Mouse (Mus musculus): ENCODE data around the gene Mup20. TPM values are rescaled to one million over a fixed set of nuclear protein-coding genes. Genes with fewer than 3 reads are reported as not detected.
"Not testable (repeated sequence)": the region's sequence is repeated elsewhere in the genome, so short reads cannot be mapped to it uniquely, and the experiment has no call there.

Gene Mup20
- polyA plus RNA-seq (2011; ENCODE audit: insufficient read depth, insufficient read length, low replicate concordance, missing spikeins) = 13.1 and 68.0 TPM in 2 replicates

DNA sequence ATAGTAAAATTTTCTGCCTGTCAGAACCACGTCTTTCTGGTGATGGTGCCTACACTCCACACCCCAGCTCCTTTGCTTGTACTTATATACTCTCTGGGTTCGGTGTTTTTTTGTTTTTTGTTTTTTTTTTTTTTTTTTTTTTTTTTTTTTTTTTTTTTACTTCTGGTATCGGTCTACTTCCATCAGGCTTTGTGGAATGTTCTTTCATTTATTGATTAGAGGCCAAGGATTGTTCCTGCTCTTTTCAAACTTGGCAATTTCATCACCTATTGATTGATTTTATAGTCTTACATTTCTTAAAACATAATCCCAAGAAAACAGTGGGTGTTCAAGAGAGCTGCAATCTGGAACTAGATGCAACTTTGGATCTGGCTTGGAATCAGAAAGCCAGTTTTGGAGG is at the start of gene Mup20:
Gene Mup20, minus strand, starts transcription at position 101 of the 400 bp plus-strand sequence.
- not testable (repeated sequence) for H3K27ac ChIP-seq (ENCODE audit: control insufficient read depth, insufficient read depth, low read depth, low read length, poor library complexity); H3K4me3 ChIP-seq (replicated peaks; ENCODE audit: control insufficient read depth, low read depth, low read length); H3K4me1 ChIP-seq (ENCODE audit: control insufficient read depth, insufficient read depth, low read length)
- 75% methylated on average over 3 of the region's 3 CpGs for WGBS

DNA sequence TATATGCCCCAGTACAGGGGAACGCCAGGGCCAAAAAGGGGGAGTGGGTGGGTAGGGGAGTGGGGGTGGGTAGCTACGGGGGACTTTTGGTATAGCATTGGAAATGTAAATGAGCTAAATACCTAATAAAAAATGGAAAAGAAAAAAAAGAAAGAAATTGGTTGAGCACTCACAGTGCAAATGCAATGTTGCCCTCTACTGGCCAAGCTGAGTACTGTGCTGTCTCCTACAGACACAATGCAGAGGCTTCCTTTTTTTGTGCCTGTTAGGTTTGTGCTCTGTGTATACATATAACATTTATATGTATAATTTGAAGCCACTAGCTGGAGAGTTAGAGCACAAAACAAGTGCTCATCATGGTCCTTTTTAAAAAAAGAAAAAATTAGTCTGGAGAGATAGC is 49.4 kb upstream of the Mup20 start:
- H3K4me1 ChIP-seq (ENCODE audit: control insufficient read depth, insufficient read depth, low read length); H3K27ac ChIP-seq (ENCODE audit: control insufficient read depth, insufficient read depth, low read depth, low read length, poor library complexity); H3K4me3 ChIP-seq (replicated peaks; ENCODE audit: control insufficient read depth, low read depth, low read length): not testable (repeated sequence)
- 56% methylated on average over 2 of the region's 2 CpGs for WGBS

DNA sequence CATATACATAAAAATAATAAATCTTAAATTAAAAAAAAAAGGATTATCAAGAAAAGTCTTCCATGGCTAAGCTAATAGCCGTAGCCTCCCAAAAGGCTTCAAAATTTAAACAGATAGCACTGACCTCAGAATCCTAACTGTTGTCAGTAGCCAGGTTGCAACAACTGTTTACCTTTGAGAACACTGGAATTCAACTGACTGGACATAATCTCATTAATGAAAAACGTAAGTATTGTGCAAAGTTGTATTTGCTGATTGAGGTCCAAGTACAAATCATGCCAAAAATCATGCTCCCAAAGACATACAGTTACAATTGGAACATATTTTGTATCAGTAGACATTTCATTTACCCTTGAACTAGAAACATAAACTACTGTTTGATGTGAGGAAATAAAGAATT is 34.0 kb upstream of the Mup20 start:
- H3K4me3 ChIP-seq (replicated peaks; ENCODE audit: control insufficient read depth, low read depth, low read length) = no peak overlapping the region
- H3K27ac ChIP-seq (ENCODE audit: control insufficient read depth, insufficient read depth, low read depth, low read length, poor library complexity) = no peak overlapping the region
- 71% methylated on average over 2 of the region's 2 CpGs for WGBS
- H3K4me1 ChIP-seq (ENCODE audit: control insufficient read depth, insufficient read depth, low read length) = no peaks in the 10 kb centered on the region
- no peak for TF ChIP-seq CTCF (IDR thresholded peaks at IDR 0.05; ENCODE audit: control insufficient read depth, insufficient read depth, low read length)
- TF ChIP-seq POLR2A (IDR thresholded peaks at IDR 0.05; ENCODE audit: borderline replicate concordance, control insufficient read depth, low read depth, low read length) = no peak

DNA sequence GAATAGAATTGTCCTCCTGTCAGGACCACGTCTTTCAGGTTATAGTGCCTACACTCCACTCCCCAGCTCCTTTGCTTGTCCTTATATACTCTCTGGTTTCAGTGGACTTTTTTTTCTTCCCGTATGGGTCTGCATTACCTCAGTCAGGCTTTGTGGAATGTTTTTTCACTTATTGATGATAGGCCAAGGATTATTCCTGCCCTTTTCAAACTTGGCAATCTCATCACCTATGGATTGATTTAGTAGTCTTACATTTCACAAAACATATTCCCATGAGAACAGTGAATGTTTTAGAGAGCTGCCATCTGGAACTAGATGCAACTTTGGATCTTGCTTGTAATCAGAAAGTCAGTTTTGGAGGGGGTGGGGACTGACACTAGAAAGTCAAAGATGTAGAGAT is 33.3 kb upstream of the Mup20 start, which contains the start of gene Mup3:
Gene Mup3, minus strand, starts transcription at position 102 of the 400 bp plus-strand sequence.
- Histone ChIP-seq H3K27ac (ENCODE audit: control insufficient read depth, insufficient read depth, low read depth, low read length, poor library complexity) (no peak within 1 kb of the TSS), H3K4me3 (replicated peaks; ENCODE audit: control insufficient read depth, low read depth, low read length) (no peak within 1 kb of the TSS), H3K4me1 (ENCODE audit: control insufficient read depth, insufficient read depth, low read length) (no peaks in the 10 kb centered on the region)
- 58% methylated on average over 2 of the region's 2 CpGs for WGBS
- no peak for TF ChIP-seq CTCF (IDR thresholded peaks at IDR 0.05; ENCODE audit: control insufficient read depth, insufficient read depth, low read length)
- no peak for TF ChIP-seq POLR2A (IDR thresholded peaks at IDR 0.05; ENCODE audit: borderline replicate concordance, control insufficient read depth, low read depth, low read length)

DNA sequence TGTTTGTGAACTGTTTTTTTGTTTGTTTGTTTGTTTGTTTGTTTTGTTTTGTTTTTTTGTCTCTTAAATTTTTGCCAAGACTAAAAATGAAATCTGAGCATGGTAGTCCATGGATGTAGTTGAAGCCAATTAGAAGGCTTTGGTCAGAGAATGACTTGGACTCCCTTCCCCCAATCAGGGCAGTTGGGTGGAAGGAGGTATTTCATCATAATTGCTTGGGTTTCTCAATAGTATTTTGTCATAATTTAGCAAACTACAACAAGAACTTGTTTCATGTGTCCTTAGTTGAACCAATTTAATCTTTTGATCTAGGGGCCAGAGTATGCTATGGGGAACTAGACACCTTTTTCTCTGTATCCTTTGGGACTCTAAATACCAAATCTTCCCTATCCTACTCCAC is 28.8 kb upstream of the Mup20 start:
- no peak for TF ChIP-seq POLR2A (IDR thresholded peaks at IDR 0.05; ENCODE audit: borderline replicate concordance, control insufficient read depth, low read depth, low read length)
- no peak for TF ChIP-seq CTCF (IDR thresholded peaks at IDR 0.05; ENCODE audit: control insufficient read depth, insufficient read depth, low read length)
- Histone ChIP-seq H3K4me3 (replicated peaks; ENCODE audit: control insufficient read depth, low read depth, low read length) (no peak overlapping the region), H3K4me1 (ENCODE audit: control insufficient read depth, insufficient read depth, low read length) (no peaks in the 10 kb centered on the region), H3K27ac (ENCODE audit: control insufficient read depth, insufficient read depth, low read depth, low read length, poor library complexity) (no peak overlapping the region)

DNA sequence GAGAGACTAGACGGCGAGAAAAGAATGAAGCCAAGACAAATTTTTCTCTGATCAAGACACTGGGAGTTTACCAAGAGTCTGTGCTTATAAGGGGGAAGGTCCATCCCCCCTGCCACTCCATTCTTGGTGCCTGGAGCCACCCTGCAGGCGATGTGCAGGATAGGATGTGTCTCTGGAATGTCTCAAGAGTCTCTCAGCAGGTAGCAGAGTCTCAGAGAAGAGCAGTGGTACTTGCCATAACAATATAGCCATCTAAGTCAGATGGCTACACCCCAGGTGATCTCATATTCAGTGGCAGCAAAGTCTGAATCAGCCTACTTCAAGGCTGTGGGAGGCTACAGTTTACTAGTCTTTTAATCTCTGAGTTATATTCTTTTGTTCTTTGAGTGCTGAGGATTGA is 21.2 kb upstream of the Mup20 start:
- Histone ChIP-seq H3K4me3 (replicated peaks; ENCODE audit: control insufficient read depth, low read depth, low read length) (no peak overlapping the region), H3K4me1 (ENCODE audit: control insufficient read depth, insufficient read depth, low read length) (no peaks in the 10 kb centered on the region), H3K27ac (ENCODE audit: control insufficient read depth, insufficient read depth, low read depth, low read length, poor library complexity) (no peak overlapping the region)
- WGBS = 57% methylated on average over 3 of the region's 3 CpGs
- no peak for TF ChIP-seq POLR2A (IDR thresholded peaks at IDR 0.05; ENCODE audit: borderline replicate concordance, control insufficient read depth, low read depth, low read length)
- TF ChIP-seq CTCF (IDR thresholded peaks at IDR 0.05; ENCODE audit: control insufficient read depth, insufficient read depth, low read length) = no peak

- H3K4me3 ChIP-seq (replicated peaks; ENCODE audit: control insufficient read depth, low read depth, low read length); H3K27ac ChIP-seq (ENCODE audit: control insufficient read depth, insufficient read depth, low read depth, low read length, poor library complexity): not testable (repeated sequence)
- whole genome bisulfite sequencing = 66% methylated on average over 2 of the region's 2 CpGs
Observed at GRCm38 (mm10) chr4:62054780-62055179, 822 bp upstream of the Mup20 start.

DNA sequence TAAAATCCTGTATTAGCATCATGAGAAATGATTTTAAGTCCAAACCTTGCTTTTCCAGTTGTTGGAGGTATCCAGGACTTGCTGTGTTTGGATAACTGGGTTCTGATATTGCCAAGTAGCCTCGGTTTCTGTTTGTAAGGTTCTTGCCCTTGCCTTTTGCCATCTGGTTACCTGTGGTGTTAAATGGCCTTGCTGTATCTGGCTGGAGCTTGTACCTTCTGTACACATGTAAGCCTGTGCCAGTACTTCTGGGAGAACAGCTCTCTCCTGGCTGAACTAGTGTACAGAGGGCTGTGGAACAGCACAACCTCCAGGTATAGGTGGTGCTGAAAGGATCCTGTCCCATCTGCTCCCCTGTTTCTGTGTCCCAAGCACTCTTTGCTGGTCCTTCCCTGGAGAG is 27.7 kb downstream of the Mup20 start:
- H3K27ac ChIP-seq (ENCODE audit: control insufficient read depth, insufficient read depth, low read depth, low read length, poor library complexity) = no peak overlapping the region
- H3K4me3 ChIP-seq (replicated peaks; ENCODE audit: control insufficient read depth, low read depth, low read length) = no peak overlapping the region
- H3K4me1 ChIP-seq (ENCODE audit: control insufficient read depth, insufficient read depth, low read length) = no peaks in the 10 kb centered on the region
- 75% methylated on average over 1 of the region's 1 CpGs for WGBS
- no peak for TF ChIP-seq CTCF (IDR thresholded peaks at IDR 0.05; ENCODE audit: control insufficient read depth, insufficient read depth, low read length)
- no peak for TF ChIP-seq POLR2A (IDR thresholded peaks at IDR 0.05; ENCODE audit: borderline replicate concordance, control insufficient read depth, low read depth, low read length)

More at GRCm38 (mm10) chr4:62054780-62055179, 822 bp upstream of the Mup20 start:
- not testable (repeated sequence) for H3K4me1 ChIP-seq (ENCODE audit: control insufficient read depth, insufficient read depth, low read length)

DNA sequence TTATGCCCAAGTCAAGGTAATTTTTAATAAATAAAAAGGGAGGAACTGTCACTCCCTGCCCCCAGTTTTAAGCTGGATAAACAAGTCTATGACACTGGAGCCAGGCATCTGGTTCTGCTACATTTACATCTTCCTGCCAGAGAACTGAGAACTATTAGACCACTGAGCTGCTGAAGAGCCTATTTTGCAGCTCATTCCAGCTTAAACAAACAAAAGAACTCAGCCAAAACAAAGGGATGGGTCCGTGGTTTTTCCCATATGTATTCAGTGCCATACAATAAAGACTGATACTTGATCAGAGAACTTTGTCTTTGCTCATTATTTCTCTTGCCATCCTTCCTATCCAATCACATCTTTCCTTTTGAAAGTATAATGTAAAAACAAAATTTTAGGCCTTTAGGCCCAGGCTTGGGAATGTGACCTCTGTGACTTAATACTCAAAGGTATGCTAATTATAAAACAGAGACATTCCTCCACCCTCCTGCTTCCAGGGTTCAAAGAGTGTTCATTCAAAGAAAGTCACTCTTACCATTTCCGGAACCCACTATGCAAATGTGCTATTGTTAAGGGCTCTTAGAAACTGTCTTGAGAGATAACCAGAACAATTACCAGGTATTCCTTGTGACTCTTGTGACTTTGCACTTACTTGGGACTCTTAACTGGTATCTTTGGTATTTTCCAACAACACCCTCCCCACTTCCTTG is 29.6 kb downstream of the Mup20 start:
- TF ChIP-seq CTCF (IDR thresholded peaks at IDR 0.05; ENCODE audit: control insufficient read depth, insufficient read depth, low read length) (no peak), POLR2A (IDR thresholded peaks at IDR 0.05; ENCODE audit: borderline replicate concordance, control insufficient read depth, low read depth, low read length) (no peak)
- no peaks in the 10 kb centered on the region for H3K4me1 ChIP-seq (ENCODE audit: control insufficient read depth, insufficient read depth, low read length)
- H3K27ac ChIP-seq (ENCODE audit: control insufficient read depth, insufficient read depth, low read depth, low read length, poor library complexity) = no peak overlapping the region
- WGBS = 64% methylated on average over 2 of the region's 2 CpGs
- no peak overlapping the region for H3K4me3 ChIP-seq (replicated peaks; ENCODE audit: control insufficient read depth, low read depth, low read length)
